Mouse (Mus musculus) heart, adult 2 months (tissue): Measurements from ENCODE around the gene Alg14. TPM values are rescaled to one million over a fixed set of nuclear protein-coding genes. Genes with fewer than 3 reads are reported as not detected.

Experiments
- DNase-seq, 2 experiments: peaks; one replicate each; pipeline ENCODE4 v3.0.0; 2021
- H3K27ac ChIP-seq: fragments of 200-600 bp; 2 replicates; pipeline ENCODE4 v1.8.1; 2022
- H3K27me3 ChIP-seq: fragments of 200-500 bp; 2 replicates; pipeline ENCODE4 v1.6.1; 2012; ENCODE audit warnings: mild to moderate bottlenecking, low read length, inconsistent platforms, mixed read lengths; ENCODE audit not compliant: control insufficient read depth, insufficient read depth
- H3K36me3 ChIP-seq: fragments of 200-500 bp; 2 replicates; pipeline ENCODE4 v1.6.1; 2012; ENCODE audit warnings: low read length, inconsistent platforms; ENCODE audit not compliant: control insufficient read depth, insufficient read depth
- H3K4me1 ChIP-seq: fragments of 200-500 bp; 2 replicates; pipeline ENCODE4 v1.6.1; 2011; ENCODE audit warnings: low read length; ENCODE audit not compliant: control insufficient read depth, insufficient read depth
- H3K4me3 ChIP-seq: fragments of 200-600 bp; 2 replicates; pipeline ENCODE4 v1.8.1; 2022
- H3K79me2 ChIP-seq: fragments of 200-500 bp; replicated peaks from 2 replicates; pipeline ENCODE4 v1.6.1; 2012; ENCODE audit warnings: mild to moderate bottlenecking, inconsistent platforms, low read length, moderate library complexity, mixed read lengths; ENCODE audit not compliant: control insufficient read depth, insufficient read depth
- H3K9ac ChIP-seq: fragments of 200-500 bp; 2 replicates; pipeline ENCODE4 v1.6.1; 2012; ENCODE audit warnings: low read depth, mild to moderate bottlenecking, control low read depth, inconsistent platforms, low read length, mixed read lengths
- CTCF ChIP-seq: fragments of 200-600 bp; IDR thresholded peaks from 2 replicates; pipeline ENCODE4 v1.8.1; 2022; ENCODE audit warnings: antibody characterized with exemption, mild to moderate bottlenecking, moderate library complexity
- EP300 ChIP-seq: fragments of 200-500 bp; IDR thresholded peaks from 2 replicates; pipeline ENCODE4 v1.6.1; 2011; ENCODE audit warnings: low read depth, low read length, control low read depth; ENCODE audit not compliant: insufficient read depth
- POLR2A ChIP-seq: fragments of 200-500 bp; IDR thresholded peaks from 2 replicates; pipeline ENCODE4 v1.6.1; 2011; ENCODE audit warnings: mild to moderate bottlenecking, low read depth, low read length, control low read depth; ENCODE audit not compliant: insufficient read depth
- WGBS: fragments of 180-500 bp; shearing (Covaris S2); methylation state at CpG from one replicate; pipeline ENCODE4 v1.1.7; 2018; 5-methylcytosine and 5-hydroxymethylcytosine counted together
- intact Hi-C: fragments of 180-260 bp; cut with DNase I; formaldehyde crosslinking; loops from one replicate; pipeline ENCODE4 v1.15.1; 2025
- polyA plus RNA-seq: library from polyadenylated mRNA; depleted of rRNA; stranded (reverse); fragments of >200 nt; gene quantifications from 2 replicates; pipeline ENCODE4 v1.2.3, GENCODE M21; 2012
- total RNA-seq, 2 experiments: library from RNA; stranded (reverse); gene quantifications; 2 replicates each; pipeline ENCODE4 v1.2.3; 2021

Alg14 gene
- total and polyA plus RNA-seq, 3 experiments: 9.1 to 12.5 (median 10.4) TPM

- Histone ChIP-seq H3K79me2 (no peaks in the 10 kb centered on the region), H3K27ac (no peak overlapping the region), H3K9ac (no peak overlapping the region), H3K4me3 (no peak overlapping the region), H3K36me3 (no peaks in the 10 kb centered on the region), H3K27me3 (no peaks in the 10 kb centered on the region), H3K4me1 (no peaks in the 10 kb centered on the region)
- no peak for TF ChIP-seq POLR2A
- no peak for TF ChIP-seq EP300
- no peak for TF ChIP-seq CTCF
- intact Hi-C loops: no loop called here
- DNase-seq: no peak
- WGBS: 73% methylated on average over 2 of the region's 2 CpGs
Measured at GRCm38 (mm10) chr3:121272577-121272976, 19.0 kb upstream of the Alg14 start.

GRCm38 (mm10) chr3:121274010-121274409 is 17.6 kb upstream of the Alg14 start:
- no peak for TF ChIP-seq CTCF
- TF ChIP-seq POLR2A: no peak
- TF ChIP-seq EP300: no peak
- no peak for DNase-seq
- Histone ChIP-seq H3K27ac (no peak overlapping the region), H3K4me1 (no peaks in the 10 kb centered on the region), H3K36me3 (no peaks in the 10 kb centered on the region), H3K9ac (no peak overlapping the region), H3K4me3 (no peak overlapping the region), H3K79me2 (no peaks in the 10 kb centered on the region), H3K27me3 (no peaks in the 10 kb centered on the region)
- WGBS: 92% methylated on average over 2 of the region's 2 CpGs
- intact Hi-C loops: no loop called here

- 82% methylated on average over 4 of the region's 4 CpGs for WGBS
- H3K27me3 ChIP-seq: no peaks in the 10 kb centered on the region
- intact Hi-C loops: no loop called here
- no peaks in the 10 kb centered on the region for H3K4me1 ChIP-seq
- no peak overlapping the region for H3K4me3 ChIP-seq
- H3K9ac ChIP-seq: no peak overlapping the region
- no peak for DNase-seq
- H3K36me3 ChIP-seq: no peaks in the 10 kb centered on the region
- no peak for TF ChIP-seq CTCF
- TF ChIP-seq POLR2A: no peak
- TF ChIP-seq EP300: no peak
- no peaks in the 10 kb centered on the region for H3K79me2 ChIP-seq
- H3K27ac ChIP-seq: no peak overlapping the region
Measured at GRCm38 (mm10) chr3:121277009-121277408, 14.6 kb upstream of the Alg14 start.

DNA sequence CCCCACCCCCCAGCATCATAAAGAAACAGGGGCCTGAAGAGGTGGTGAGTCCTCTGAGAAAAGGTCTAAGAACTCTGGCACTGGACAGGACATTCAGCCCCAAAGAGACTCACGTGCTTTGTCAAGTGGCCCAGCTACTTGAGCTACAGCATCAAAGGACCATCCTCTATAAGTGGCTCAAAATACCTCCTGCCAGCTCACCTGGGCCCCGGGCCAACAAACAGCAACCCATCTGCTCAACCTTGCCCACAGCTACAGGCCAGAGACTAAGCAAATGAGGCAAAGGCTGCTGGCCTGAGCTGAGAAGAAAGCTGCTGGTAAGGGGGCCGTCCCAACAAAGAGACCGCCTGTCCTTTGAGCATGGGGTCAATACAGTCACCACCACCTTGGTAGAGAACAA is 14.0 kb upstream of the Alg14 start:
- Histone ChIP-seq H3K9ac (no peak overlapping the region), H3K27me3 (no peaks in the 10 kb centered on the region), H3K4me3 (no peak overlapping the region), H3K36me3 (no peaks in the 10 kb centered on the region), H3K27ac (no peak overlapping the region), H3K4me1 (no peaks in the 10 kb centered on the region), H3K79me2 (no peaks in the 10 kb centered on the region)
- WGBS: 70% methylated on average over 4 of the region's 4 CpGs
- intact Hi-C loops: no loop called here
- peak; percentile 52 to 65 for DNase-seq
- TF ChIP-seq POLR2A: no peak
- no peak for TF ChIP-seq CTCF
- no peak for TF ChIP-seq EP300

- no peak for TF ChIP-seq POLR2A
- no peak for TF ChIP-seq EP300
- no peak for TF ChIP-seq CTCF
- 88% methylated on average over 14 of the region's 14 CpGs for WGBS
- intact Hi-C loops: no loop called here
- DNase-seq: no peak
- Histone ChIP-seq H3K27ac (no peak overlapping the region), H3K36me3 (no peaks in the 10 kb centered on the region), H3K4me1 (no peaks in the 10 kb centered on the region), H3K4me3 (no peak overlapping the region), H3K27me3 (no peaks in the 10 kb centered on the region), H3K79me2 (no peaks in the 10 kb centered on the region), H3K9ac (no peak overlapping the region)
Measured at GRCm38 (mm10) chr3:121279679-121280078, 11.9 kb upstream of the Alg14 start.

GRCm38 (mm10) chr3:121282998-121283397 is 8.6 kb upstream of the Alg14 start, which contains the start of gene Tmem56:
Gene Tmem56, minus strand, starts transcription at chr3:121283098.
- no peak for TF ChIP-seq CTCF
- TF ChIP-seq EP300: no peak
- no peak for TF ChIP-seq POLR2A
- no peak within 1 kb of the TSS for H3K4me3 ChIP-seq
- WGBS: 78% methylated on average over 4 of the region's 4 CpGs
- no peaks in the 10 kb centered on the region for H3K4me1 ChIP-seq
- H3K79me2 ChIP-seq: no peaks in the 10 kb centered on the region
- DNase-seq: no peak
- H3K36me3 ChIP-seq: no peaks in the 10 kb centered on the region
- H3K9ac ChIP-seq: no peak within 1 kb of the TSS
- intact Hi-C loops: no loop called here
- no peaks in the 10 kb centered on the region for H3K27me3 ChIP-seq
- H3K27ac ChIP-seq: no peak within 1 kb of the TSS
